Mouse (Mus musculus): ENCODE data around the gene Tmem94.

The Tmem94 gene

DNA sequence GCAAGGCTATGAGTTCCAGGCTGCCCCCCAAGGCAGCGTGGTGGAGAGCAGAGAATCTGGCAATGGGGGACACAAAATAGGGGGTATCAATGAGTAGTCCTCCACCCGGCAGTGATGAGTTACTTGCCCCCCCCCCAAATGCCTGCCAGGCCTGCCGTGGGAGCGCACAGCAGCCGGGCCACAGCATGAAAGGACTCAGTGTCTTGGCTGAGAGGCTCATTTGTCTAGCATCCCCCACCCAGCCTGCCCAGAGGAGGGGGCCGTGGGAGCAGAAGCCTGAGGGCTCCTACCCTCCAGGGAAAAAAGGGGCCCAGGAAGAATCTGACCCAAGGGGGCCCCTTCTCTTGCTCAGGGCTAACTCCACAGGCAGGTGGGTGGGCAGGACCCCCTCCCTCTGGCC, 42.1 kb downstream of the Tmem94 start:
- DNase-seq (ENCODE audit: low read depth in 1 of 2, low spot score in 2 of 2): no peak

DNA sequence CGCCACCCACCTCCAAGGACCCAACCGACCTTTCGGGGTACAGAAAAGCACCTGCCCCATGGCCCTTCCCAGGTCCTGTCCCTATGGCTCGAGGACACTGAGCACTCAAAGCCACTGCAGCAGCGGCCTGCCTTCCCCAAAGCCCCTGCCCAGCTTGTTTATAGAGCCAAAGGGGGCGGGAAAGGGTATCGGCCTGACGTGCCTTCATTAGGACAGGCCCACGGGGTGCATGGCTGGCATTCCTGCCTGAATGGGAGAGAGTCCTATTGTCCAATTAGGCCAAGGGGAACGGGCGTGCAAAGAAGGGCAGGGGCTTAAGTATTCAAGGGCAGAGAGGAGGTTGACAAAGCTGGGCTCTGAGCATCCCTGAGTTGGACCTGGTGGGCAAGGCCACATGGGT, 42.7 kb downstream of the Tmem94 start:
- no peak for DNase-seq (ENCODE audit: low read depth in 1 of 2, low spot score in 2 of 2)

DNA sequence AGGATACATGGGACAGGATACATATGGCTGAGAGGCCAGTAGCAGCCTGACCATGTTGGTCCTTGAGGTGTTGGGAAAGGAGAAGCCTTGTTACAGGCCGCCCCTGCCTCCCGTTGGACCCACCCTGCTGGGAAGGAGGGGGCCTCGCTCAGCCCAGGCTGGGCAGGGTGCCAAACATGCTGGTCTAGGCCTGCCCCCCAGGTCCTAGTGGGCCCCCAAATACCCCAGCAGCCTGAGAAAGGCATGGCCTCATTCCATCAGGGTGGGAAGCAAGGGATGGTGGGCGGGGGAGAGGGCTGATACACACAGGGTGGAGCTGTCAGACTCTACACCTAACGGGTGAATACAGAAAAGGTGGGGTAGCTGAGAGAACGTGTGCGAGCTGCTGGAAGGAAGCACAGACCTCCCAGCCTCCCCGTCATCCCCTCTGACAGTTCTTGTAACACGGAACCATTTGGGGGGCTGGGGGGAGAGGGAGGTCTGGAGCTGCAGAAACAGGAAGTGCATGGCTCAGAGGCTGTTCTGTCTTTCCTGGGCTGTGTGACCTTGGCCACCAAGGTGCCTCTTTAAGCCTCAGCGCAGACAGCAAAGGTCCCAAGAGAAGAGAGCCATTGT, 43.6 kb downstream of the Tmem94 start:
- no peak for DNase-seq (ENCODE audit: low read depth in 1 of 2, low spot score in 2 of 2)

DNA sequence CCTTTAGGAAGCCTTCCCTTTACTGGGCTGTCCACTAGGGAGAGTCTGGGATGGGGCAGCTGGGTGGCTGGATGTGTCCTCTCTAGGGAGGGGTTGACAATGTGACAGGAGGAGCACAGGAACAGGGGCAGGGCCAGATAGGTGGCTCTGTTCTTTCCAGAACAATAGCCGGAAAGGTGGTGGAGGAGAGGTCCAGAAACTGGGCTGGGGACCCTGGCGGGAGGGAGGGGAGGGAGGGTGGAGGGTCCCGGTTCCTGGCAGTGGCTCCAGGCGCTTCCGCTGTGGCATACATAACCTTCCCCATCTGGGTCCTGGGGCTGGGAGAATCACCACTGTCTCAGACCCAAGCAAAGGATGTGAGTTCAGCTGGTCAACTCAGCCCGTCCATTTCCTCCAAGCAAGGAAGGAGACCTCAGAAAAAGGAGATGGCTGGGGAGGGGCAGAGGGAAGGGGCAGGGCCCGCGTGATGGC, 44.1 kb downstream of the Tmem94 start:
- no peak for DNase-seq (ENCODE audit: low read depth in 1 of 2, low spot score in 2 of 2)

DNA sequence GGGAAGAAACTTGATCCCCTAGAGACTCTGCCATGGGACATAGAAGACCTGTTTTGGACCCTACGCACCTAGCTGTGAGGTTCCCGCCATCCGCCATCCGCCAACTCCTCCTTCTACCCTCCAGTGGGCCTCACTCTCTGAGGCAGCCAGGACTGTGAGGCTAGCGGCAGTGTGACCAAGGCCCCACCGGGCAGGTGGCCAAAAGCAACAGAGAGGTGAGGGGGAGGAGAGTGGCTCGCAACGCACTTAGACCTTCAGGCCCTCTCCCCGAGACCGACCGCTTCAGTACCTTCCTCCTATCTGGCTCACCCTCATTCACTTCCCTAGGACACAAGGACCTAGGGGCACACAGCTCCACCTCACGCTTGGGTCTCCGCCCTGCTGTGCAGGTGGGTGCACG, 45.1 kb downstream of the Tmem94 start:
- DNase-seq (ENCODE audit: low read depth in 1 of 2, low spot score in 2 of 2): no peak

DNA sequence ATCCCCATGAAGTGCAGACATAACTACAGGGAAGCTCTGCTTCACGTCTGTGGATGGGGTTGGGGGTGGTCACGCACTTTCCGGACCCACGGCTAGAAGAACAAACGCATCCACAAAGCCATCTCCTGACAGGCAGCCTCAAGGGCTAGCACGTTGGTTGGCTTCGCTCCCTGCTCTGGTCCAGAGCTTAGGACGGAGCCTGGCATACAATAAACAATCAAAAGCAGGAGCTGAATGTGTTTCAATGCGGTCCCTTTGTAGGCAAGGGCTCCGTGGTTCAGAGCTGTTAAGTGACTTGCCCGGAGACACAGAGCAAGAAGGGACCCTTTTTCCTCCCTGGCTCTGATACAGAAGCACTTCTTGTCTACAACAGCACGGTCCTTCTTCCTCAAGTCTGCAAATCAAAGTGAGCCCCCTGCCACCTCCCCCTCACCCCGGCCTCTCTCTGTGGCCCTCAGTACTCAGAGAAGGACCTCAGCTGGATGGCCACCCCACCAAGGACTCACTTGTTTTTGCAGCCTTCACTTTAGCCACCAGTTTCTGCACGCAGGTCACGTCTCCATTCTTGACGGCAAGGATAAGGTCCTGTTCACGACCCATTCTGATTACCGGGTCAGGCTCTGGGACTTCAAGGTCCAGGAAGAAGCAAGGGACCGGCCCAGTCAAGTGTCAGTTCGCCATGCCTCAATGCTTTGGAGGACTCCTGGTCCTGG, 46.3 kb downstream of the Tmem94 start:
- no peak for DNase-seq (ENCODE audit: low read depth in 1 of 2, low spot score in 2 of 2)

DNA sequence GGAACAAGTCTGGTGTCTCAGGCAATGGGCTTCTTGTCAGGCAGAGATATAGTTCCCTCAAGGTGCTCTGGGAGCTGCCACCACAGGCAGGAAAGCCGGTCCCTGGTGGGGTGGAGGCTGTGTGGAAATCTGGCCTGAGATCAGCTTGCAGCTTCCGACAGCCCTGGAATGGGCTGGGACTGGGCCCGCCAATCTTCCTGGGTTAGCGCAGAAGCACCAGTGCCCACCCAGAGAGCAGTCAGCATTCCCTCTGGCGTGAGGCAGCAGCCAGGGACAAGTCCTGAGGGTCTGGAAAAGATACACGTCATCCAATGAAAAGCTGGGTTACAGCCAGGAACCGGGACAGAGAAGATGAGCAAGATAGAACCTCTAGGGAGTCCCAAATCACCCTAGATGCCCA, 46.9 kb downstream of the Tmem94 start:
- DNase-seq (ENCODE audit: low read depth in 1 of 2, low spot score in 2 of 2): no peak

DNA sequence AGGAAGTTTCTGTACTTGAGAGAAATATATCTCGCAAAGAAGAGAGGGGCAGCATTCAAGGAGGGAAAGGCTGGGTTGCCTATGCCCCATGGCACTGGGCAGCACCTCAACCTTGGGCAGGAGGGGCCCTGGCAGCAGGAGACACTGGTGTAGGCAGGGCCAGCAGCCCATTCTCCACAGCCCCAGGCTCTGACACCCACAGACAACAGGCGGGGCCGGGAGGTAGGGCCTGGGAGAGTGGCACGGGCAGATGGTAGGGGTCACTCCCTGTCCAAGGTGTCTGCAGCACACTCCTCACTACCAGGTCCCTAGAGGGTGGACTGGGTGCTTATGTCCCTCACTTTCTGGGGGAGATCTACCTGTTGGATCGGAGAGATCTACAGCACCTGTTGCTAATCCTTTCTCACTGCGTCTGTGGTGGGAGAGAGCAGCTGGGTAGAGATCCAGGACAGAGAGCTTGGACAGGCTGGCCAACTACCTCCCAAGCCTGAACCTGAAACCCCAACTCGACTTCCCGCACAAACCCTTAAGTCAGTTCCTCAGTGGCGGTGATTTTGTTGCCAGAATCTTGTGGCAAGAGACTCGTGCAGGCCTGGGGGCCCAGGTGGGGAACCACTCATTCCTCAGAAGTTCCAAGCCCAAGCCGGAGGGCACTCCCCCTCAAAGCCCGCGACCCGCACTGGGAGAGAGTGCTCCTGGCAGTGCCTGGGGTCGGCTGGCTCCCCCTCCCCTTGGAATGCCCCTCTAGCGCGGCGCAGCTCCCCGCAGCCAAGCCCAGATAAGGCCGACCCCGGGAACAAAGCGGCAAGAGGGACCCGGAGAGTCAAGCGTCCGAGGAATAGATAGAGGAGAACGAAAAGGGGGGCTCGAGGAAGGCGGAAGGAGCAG, 47.5 kb downstream of the Tmem94 start:
- DNase-seq (ENCODE audit: low read depth in 1 of 2, low spot score in 2 of 2): no peak

DNA sequence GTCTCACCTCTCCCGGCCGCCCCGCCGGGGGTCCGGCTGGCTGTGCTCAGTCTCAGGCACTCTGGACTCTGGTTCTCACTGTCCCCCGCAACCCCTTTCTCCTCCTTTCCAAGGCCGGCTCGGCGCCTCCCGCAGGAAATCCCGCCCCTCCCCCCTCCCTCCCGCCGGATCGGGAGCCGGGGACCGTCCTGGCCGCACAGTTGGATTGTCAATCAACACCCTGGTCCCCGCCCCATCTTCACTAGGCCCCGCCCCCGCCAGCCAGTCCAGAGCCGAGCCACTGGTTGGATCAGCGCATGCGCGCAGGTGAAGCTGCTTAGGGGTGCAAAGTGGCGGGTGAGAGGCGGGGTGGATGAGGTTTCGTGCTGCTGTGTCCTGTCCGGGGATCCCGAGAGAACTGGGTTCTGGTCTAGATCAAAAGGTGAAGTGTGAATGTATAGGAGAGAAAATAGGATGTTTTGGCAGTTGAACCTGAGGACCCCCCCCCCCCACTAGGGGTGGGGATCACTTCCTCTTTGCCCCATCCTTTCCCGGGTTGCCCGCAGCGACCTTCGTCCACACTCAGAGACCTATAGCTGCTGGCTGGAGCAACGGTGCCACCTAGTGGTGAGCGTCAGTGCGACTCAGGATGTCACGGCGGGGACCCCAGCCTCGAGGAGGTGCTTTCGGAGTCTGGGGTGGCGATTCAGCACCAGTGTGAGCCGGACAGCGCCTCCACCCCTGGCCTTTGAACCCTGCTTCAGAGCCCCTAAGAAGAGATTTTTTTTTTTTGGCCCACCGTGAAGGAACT, 48.5 kb downstream of the Tmem94 start, which contains the start of gene Caskin2:
TSS of gene Caskin2 (minus strand) at position 133 of the 790 bp plus-strand sequence.
- peak; percentile 86 to 88 for DNase-seq (ENCODE audit: low read depth in 1 of 2, low spot score in 2 of 2)

DNA sequence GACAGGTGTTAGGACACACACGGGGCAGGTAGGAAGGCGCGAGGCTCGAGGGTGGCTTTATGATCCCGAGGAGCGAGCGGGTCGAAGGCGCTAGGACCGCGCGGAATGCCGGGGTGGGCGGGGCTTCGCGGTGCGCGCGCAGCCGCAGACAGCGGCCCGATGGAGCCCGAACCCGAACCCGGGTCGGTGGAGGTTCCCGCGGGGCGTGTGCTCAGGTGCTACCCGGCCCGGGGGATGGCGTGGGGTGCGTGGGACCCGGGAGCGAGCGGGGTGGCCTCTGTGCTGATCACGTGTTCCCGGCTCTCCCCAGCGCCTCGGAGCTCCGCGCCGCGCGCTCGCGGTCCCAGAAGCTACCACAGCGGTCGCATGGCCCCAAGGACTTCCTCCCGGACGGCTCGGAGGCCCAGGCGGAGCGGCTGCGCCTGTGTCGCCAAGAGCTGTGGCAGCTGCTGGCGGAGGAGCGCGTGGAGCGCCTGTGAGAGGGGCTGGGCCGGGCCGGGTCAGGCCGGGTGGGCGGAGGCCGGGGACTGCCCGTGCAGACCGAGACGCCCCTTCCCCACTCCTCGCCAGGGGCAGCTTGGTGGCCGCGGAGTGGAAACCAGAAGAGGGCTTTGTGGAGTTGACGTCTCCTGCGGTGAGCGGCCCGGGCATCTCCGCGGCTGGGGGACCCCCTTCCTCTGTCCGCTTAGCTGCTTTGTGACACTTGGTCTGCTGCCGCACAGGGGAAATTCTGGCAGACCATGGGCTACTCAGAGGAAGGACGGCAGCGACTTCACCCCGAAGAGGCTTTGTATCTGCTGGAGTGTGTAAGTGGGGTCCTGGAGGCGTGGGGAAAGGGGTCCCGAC, 49.6 kb downstream of the Tmem94 start, which contains the start of gene Tsen54:
TSS of gene Tsen54 (plus strand) at position 120 of the 846 bp plus-strand sequence.
- DNase-seq (ENCODE audit: low read depth in 1 of 2, low spot score in 2 of 2): peak; percentile 45 to 72

DNA sequence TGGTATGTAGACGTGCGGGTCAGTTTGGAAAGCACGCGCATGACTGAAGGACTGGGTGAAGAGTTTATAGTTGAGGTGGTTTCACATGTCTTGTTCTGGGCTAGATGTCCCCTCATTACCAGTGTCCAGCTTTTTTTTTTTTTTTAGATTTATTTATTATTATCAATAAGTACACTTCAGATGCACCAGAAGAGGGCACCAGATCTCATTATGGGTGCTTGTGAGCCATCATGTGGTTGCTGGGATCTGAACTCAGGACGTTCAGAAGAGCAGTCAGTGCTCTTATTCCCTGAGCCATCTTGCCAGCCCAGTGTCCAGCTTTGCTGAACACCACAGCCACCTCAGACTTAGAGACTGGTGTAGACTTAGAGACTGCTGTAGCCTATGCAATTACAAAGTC, 52.1 kb downstream of the Tmem94 start:
- no peak for DNase-seq (ENCODE audit: low read depth in 1 of 2, low spot score in 2 of 2)

DNA sequence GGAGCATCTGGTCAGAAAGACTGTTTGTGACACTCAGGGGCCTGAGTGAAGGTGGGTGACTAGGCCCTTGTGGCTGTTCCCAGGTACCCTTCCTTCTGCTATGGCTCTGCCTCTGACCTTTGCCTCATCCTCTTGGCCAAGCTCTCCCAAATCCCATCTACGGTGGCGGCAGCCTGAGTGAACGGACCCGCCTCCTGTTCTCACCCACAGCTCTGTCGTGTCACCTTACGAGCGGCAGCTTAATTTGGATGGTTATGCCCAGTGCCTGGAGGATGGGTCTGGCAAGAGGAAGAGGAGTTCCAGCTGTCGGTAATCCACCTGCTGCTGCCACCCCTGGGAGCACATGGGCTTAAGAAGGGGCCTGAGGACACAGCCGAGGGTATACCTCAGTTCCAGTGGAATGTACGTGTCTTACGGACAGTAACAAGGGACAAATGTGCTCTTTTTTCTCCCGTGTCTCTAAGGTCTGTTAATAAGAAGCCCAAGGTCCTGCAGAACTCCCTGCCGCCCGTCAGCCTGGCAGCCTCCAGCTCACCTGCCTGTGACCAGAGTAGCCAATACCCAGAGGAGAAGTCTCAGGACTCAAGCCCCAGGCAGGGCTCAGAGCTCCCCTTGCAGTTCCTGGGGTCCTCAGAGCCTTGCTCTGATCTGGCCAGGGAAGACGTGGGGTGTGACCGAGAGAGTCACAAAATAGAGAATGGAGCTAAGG, 54.8 kb downstream of the Tmem94 start:
- DNase-seq (ENCODE audit: low read depth in 1 of 2, low spot score in 2 of 2): no peak

DNA sequence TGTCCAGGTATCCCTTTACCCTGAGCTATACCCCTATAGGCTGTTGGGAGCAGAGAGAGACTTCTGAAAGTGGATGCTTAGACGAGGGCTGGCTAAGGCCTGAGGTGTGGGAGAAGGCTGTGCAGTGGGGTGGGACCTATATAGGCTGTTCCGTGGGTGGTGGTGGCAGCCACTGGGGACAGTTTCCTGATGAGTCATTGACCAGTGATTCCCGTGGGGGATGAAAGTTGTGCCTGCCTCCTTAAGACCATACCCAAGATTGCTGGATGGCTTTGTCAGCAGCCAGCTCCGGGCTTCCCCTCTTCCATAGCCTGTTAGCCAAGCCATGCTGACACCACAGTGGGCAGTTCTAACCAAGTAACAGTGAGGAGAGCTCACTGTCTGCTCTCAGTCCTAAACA, 55.8 kb downstream of the Tmem94 start:
- DNase-seq (ENCODE audit: low read depth in 1 of 2, low spot score in 2 of 2): no peak

DNA sequence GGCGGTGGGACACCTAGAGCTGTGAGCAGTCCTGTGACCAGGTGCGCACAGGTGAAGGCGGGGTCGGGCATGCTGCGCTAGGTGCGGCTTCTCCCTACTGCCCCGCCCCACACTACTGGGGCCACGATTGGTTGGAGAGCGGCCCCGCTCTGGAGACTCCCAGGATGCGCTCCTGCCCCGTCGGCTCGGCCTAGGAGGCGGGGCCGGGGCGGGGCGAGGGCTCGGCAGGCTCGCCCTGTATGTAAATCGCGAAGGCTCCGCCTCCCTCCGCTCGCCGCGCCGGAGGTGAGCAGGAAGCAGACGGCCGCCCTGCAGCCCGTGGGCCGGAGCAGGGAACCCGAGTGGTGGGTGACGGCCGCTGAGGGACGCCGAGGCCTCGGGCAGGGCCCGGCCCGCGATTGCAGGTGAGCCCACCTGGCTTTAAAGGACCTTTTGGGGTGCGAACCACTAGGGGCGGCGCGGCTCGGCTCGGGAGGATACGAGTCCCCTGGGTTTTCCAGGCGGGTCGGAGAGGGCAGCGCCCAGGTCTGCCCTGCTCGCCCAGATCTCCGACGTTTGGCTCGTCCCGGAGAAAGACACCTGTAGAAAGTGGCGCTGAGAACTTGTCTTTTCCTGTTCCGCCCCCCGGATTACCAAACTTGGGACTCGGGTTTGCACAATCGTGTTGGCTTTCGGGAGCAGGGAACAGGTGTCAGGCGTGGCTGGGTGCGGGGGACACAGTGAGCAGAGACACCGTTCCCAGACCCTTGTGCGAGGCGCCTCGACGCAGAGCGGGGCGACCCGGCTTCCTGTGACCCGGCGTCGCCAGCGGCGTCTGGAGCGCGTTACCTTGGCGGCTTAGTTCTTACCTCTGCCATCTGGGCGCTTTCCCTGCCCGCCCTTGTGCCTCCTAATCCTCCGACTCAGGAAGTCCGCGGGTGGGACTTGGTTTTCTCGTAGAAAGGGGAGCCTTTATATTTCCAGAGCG, 58.8 kb downstream of the Tmem94 start, which contains the start of gene Llgl2:
TSS of gene Llgl2 (plus strand) at position 276 of the 967 bp plus-strand sequence.
- peak in 1 of 2 experiments; percentile 58 for DNase-seq (ENCODE audit: low read depth in 1 of 2, low spot score in 2 of 2)

DNA sequence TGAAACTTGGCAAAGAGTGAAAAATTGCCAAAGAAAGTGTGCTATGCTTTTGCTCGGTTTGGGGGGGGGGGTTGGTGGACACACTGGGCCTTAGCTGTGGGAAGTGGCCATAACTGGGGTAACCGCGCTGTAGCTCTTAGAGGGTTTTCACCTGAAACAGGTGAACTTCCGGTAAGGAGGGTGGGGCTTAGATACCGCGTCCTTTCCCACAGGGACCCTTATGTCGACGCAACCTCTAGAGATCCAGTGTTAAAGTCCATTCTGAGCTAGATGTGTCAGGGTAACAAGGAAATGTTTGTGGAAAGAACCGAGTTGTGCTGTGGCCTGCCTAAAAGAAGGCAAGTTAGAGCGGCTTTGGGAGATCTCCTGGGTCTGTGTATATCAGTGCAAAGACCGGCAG, 59.6 kb downstream of the Tmem94 start:
- no peak for DNase-seq (ENCODE audit: low read depth in 1 of 2, low spot score in 2 of 2)

DNA sequence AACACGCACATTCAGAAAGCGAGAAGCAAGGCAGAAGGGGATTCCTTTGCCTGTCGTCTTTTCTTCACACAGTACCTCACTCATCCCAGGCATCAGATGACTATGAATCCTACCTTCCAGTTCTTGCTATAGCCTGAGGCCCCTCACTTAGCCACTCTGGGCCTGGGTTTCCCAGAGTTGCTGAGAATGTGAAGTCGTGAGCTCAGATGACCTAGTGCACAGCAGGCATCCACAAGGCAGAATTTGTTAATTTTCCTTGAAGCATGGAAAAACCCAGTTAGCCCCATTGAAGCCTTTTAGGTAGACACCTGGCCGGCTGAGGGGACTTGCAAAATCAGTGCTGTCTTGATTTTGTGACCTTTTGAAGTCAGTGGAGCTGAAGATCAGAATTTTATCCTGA, 61.3 kb downstream of the Tmem94 start:
- DNase-seq (ENCODE audit: low read depth in 1 of 2, low spot score in 2 of 2): no peak

DNA sequence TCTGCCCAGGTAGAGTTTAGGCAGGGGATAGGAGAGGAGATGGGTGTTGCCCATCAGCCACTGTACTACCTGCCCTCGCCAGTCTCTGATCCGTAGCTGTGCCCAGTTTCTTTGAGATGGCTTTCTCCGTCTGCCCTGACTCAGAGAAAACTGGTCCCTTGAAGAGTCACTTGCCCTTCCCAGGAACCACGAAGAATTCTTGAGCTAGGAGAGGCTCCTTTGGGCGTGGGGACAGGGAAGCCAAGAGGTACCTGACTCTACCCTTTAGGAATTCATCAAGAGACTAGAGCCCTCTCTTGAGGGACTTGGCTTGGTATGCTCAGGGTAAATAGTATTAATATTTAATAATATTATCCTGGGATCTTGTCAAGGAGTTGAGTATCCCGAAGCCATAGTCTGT, 62.4 kb downstream of the Tmem94 start:
- no peak for DNase-seq (ENCODE audit: low read depth in 1 of 2, low spot score in 2 of 2)

DNA sequence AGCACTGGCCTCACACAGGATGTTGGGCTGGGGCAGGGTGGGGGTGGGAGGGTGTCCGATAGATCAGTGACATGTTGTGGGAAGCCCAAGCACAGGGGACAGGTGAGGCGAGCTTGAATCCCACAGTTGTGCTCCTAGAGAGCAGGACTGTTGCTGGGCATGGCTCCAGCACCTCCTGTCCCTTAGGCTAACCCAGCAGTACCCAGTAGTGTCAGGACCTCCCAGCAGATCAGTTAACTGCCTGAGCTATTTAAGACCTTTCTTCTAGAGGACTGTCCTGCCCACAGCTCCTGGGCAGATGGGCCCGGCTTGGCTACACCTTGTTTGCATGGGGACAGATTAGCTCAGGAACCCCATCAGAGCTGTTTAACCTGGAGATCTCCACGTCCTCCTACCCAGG, 63.8 kb downstream of the Tmem94 start:
- DNase-seq (ENCODE audit: low read depth in 1 of 2, low spot score in 2 of 2): no peak
